Mouse (Mus musculus) bone marrow macrophage, adult 2 months (primary cell): Measurements from ENCODE around the gene Rnf5.

Experiments
- CTCF ChIP-seq: IDR thresholded peaks from 2 replicates; pipeline ENCODE4 v1.5.1; 2012; ENCODE audit warnings: low read depth, mild to moderate bottlenecking, low read length, moderate library complexity
- POLR2A ChIP-seq: IDR thresholded peaks from 2 replicates; pipeline ENCODE4 v1.6.1; 2012; ENCODE audit warnings: mild to moderate bottlenecking, low read depth, low read length, borderline replicate concordance

- TF ChIP-seq CTCF, result no peak
- no peak for TF ChIP-seq POLR2A
Observed at GRCm38 (mm10) chr17:34639461-34640255, 36.2 kb upstream of the Rnf5 start.
